Mouse (Mus musculus): ENCODE measurements at regions not wholly inside any gene's neighbourhood (a gene's known extent, or its start where the extent isn't known, plus 50 kb on each side); places are given as distances from the start of the nearest gene placed in this dataset.

GRCm38 (mm10) chr7:58460939-58461338 lies 195.0 kb upstream of the Atp10a start:
- no peak for DNase-seq
- no peaks in the 10 kb centered on the region for H3K27me3 ChIP-seq (ENCODE audit: control insufficient read depth, insufficient read depth, low read length)
- no peaks in the 10 kb centered on the region for H3K4me1 ChIP-seq (ENCODE audit: control insufficient read depth, insufficient read depth, low read length)
- H3K27ac ChIP-seq: no peak overlapping the region
- no peaks in the 10 kb centered on the region for H3K36me3 ChIP-seq (ENCODE audit: control insufficient read depth, insufficient read depth, low read length)
- TF ChIP-seq POLR2A (IDR thresholded peaks at IDR 0.05; ENCODE audit: insufficient read depth, low read depth, low read length): no peak
- no peak for TF ChIP-seq EP300 (IDR thresholded peaks at IDR 0.05; ENCODE audit: insufficient read depth, low read depth, low read length)
- no peak for TF ChIP-seq CTCF (IDR thresholded peaks at IDR 0.05)
- H3K79me2 ChIP-seq (replicated peaks; ENCODE audit: control insufficient read depth, insufficient read depth, low read length): no peaks in the 10 kb centered on the region
- intact Hi-C loops (cut with DNase I): no loop called here
- no peak overlapping the region for H3K9ac ChIP-seq (ENCODE audit: low read depth, low read length)
- H3K4me3 ChIP-seq: no peak overlapping the region
- 69% methylated on average over 2 of the region's 2 CpGs for WGBS

GRCm38 (mm10) chr7:58473150-58473549 lies 182.8 kb upstream of the Atp10a start:
- Histone ChIP-seq H3K27ac (no peak overlapping the region), H3K4me3 (no peak overlapping the region), H3K27me3 (ENCODE audit: control insufficient read depth, insufficient read depth, low read length) (no peaks in the 10 kb centered on the region), H3K4me1 (ENCODE audit: control insufficient read depth, insufficient read depth, low read length) (no peaks in the 10 kb centered on the region), H3K9ac (ENCODE audit: low read depth, low read length) (no peak overlapping the region), H3K79me2 (replicated peaks; ENCODE audit: control insufficient read depth, insufficient read depth, low read length) (no peaks in the 10 kb centered on the region), H3K36me3 (ENCODE audit: control insufficient read depth, insufficient read depth, low read length) (no peaks in the 10 kb centered on the region)
- TF ChIP-seq EP300 (IDR thresholded peaks at IDR 0.05; ENCODE audit: insufficient read depth, low read depth, low read length): no peak
- TF ChIP-seq POLR2A (IDR thresholded peaks at IDR 0.05; ENCODE audit: insufficient read depth, low read depth, low read length): no peak
- TF ChIP-seq CTCF (IDR thresholded peaks at IDR 0.05): no peak
- no peak for DNase-seq
- whole genome bisulfite sequencing: 41% methylated on average over 3 of the region's 3 CpGs
- intact Hi-C loops (cut with DNase I): no loop called here

DNA sequence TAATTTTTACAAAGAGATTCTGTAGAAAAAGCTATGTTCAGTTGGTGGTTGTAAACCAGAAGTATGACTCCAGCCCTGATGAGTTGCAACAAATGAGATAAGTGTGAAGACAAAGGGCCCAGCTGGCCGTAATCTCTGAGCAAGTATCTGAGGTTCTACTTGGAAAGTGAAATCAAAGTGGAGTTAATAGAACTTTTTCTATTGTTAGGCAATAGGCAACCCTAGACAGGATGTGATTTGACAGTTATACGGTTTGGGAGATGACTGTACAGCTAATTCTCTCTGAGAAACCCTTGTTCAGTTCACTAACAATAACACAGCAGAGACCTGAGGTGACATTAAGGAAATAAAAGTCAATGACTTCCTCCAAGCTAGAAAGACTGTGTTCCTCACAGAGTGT lies 180.8 kb upstream of the Atp10a start:
- intact Hi-C loops (cut with DNase I): no loop called here
- no peak overlapping the region for H3K9ac ChIP-seq (ENCODE audit: low read depth, low read length)
- no peaks in the 10 kb centered on the region for H3K36me3 ChIP-seq (ENCODE audit: control insufficient read depth, insufficient read depth, low read length)
- H3K4me1 ChIP-seq (ENCODE audit: control insufficient read depth, insufficient read depth, low read length): no peaks in the 10 kb centered on the region
- no peaks in the 10 kb centered on the region for H3K27me3 ChIP-seq (ENCODE audit: control insufficient read depth, insufficient read depth, low read length)
- no peak for DNase-seq
- 27% methylated on average over 2 of the region's 2 CpGs for WGBS
- H3K4me3 ChIP-seq: no peak overlapping the region
- no peak overlapping the region for H3K27ac ChIP-seq
- H3K79me2 ChIP-seq (replicated peaks; ENCODE audit: control insufficient read depth, insufficient read depth, low read length): no peaks in the 10 kb centered on the region
- TF ChIP-seq POLR2A (IDR thresholded peaks at IDR 0.05; ENCODE audit: insufficient read depth, low read depth, low read length) (no peak), CTCF (IDR thresholded peaks at IDR 0.05) (no peak), EP300 (IDR thresholded peaks at IDR 0.05; ENCODE audit: insufficient read depth, low read depth, low read length) (no peak)

GRCm38 (mm10) chr7:58488250-58488649 lies 167.7 kb upstream of the Atp10a start:
- Histone ChIP-seq H3K36me3 (ENCODE audit: control insufficient read depth, insufficient read depth, low read length) (no peaks in the 10 kb centered on the region), H3K79me2 (replicated peaks; ENCODE audit: control insufficient read depth, insufficient read depth, low read length) (no peaks in the 10 kb centered on the region), H3K27ac (no peak overlapping the region), H3K4me1 (ENCODE audit: control insufficient read depth, insufficient read depth, low read length) (no peaks in the 10 kb centered on the region), H3K4me3 (no peak overlapping the region), H3K27me3 (ENCODE audit: control insufficient read depth, insufficient read depth, low read length) (no peaks in the 10 kb centered on the region), H3K9ac (ENCODE audit: low read depth, low read length) (no peak overlapping the region)
- intact Hi-C loops (cut with DNase I): no loop called here
- no peak for TF ChIP-seq EP300 (IDR thresholded peaks at IDR 0.05; ENCODE audit: insufficient read depth, low read depth, low read length)
- no peak for TF ChIP-seq CTCF (IDR thresholded peaks at IDR 0.05)
- TF ChIP-seq POLR2A (IDR thresholded peaks at IDR 0.05; ENCODE audit: insufficient read depth, low read depth, low read length): no peak
- DNase-seq: no peak
- 58% methylated on average over 2 of the region's 2 CpGs for WGBS

All from heart, adult 2 months (tissue).